Mouse (Mus musculus): Measurements from ENCODE around the gene Eif3l. TPM values are rescaled to one million over a fixed set of nuclear protein-coding genes. Genes with fewer than 3 reads are reported as not detected.

Eif3l gene
- polyA plus RNA-seq, 2 experiments, result 104 to 130 TPM

- peak overlapping the region; percentile 62 for H3K4me2 ChIP-seq (ENCODE audit: low read depth)
- no peaks in the 10 kb centered on the region for H3K27me3 ChIP-seq (ENCODE audit: control insufficient read depth, insufficient read depth, low read length)
- peak overlapping the region; percentile 93 for H3K27ac ChIP-seq
- TF ChIP-seq CTCF (IDR thresholded peaks at IDR 0.05; ENCODE audit: low read depth) (no peak), EP300 (IDR thresholded peaks at IDR 0.05; ENCODE audit: low read depth) (peak; percentile 85)
- ATAC-seq (ENCODE audit: insufficient read depth), result peak; percentile 15
- DNase-seq (ENCODE audit: low read depth in 3 of 3, low spot score in 3 of 3), result peak; percentile 66 to 73 (median 69)
- H3K4me3 ChIP-seq (ENCODE audit: insufficient read depth in 1 of 2, low read depth in 2 of 2, low read length in 2 of 2), result peak overlapping the region in 1 of 2 experiments; percentile 10; a peak in 2 of 4 replicates
- peaks cover 42 to 45% of the 10 kb centered on the region in 2 experiments for H3K4me1 ChIP-seq (replicated peaks; ENCODE audit: control insufficient read depth in 2 of 2, insufficient read depth in 2 of 2, low read length in 1 of 2)
- no peaks in the 10 kb centered on the region for H3K36me3 ChIP-seq (replicated peaks; ENCODE audit: control insufficient read depth, insufficient read depth, low read depth)
- peak overlapping the region; percentile 32; the same call in 1 of the 2 replicates for H3K9ac ChIP-seq (replicated peaks)
- H3K9me3 ChIP-seq (ENCODE audit: control insufficient read depth, low read length), result no peaks in the 10 kb centered on the region
- WGBS (ENCODE audit: insufficient replicate concordance), result 23% methylated on average over 3 of the region's 3 CpGs
Measured at GRCm38 (mm10) chr15:79067631-79068030, 7.3 kb upstream of the Eif3l start.

- ATAC-seq (ENCODE audit: insufficient read depth) (peak; percentile 71), DNase-seq (ENCODE audit: low read depth in 3 of 3, low spot score in 3 of 3) (peak in 1 of 3 experiments; percentile 61)
- H3K27ac ChIP-seq, result peak overlapping the region; percentile 93
- peak overlapping the region; percentile 62 for H3K4me2 ChIP-seq (ENCODE audit: low read depth)
- WGBS (ENCODE audit: insufficient replicate concordance), result 44% methylated on average over 3 of the region's 3 CpGs
- H3K4me3 ChIP-seq (ENCODE audit: insufficient read depth in 1 of 2, low read depth in 2 of 2, low read length in 2 of 2), result no peak overlapping the region
- H3K4me1 ChIP-seq (replicated peaks; ENCODE audit: control insufficient read depth in 2 of 2, insufficient read depth in 2 of 2, low read length in 1 of 2), result peaks cover 41 to 43% of the 10 kb centered on the region in 2 experiments
- H3K27me3 ChIP-seq (ENCODE audit: control insufficient read depth, insufficient read depth, low read length), result no peaks in the 10 kb centered on the region
- no peaks in the 10 kb centered on the region for H3K36me3 ChIP-seq (replicated peaks; ENCODE audit: control insufficient read depth, insufficient read depth, low read depth)
- peak overlapping the region; percentile 32 for H3K9ac ChIP-seq (replicated peaks)
- no peaks in the 10 kb centered on the region for H3K9me3 ChIP-seq (ENCODE audit: control insufficient read depth, low read length)
- TF ChIP-seq EP300 (IDR thresholded peaks at IDR 0.05; ENCODE audit: low read depth) (peak; percentile 40; the same call in 1 of the 2 replicates), CTCF (IDR thresholded peaks at IDR 0.05; ENCODE audit: low read depth) (no peak)
Measured at GRCm38 (mm10) chr15:79068416-79068815, 6.6 kb upstream of the Eif3l start.

GRCm38 (mm10) chr15:79071117-79072039 is 3.6 kb upstream of the Eif3l start:
- Histone ChIP-seq H3K4me2 (ENCODE audit: low read depth) (no peak overlapping the region), H3K9me3 (ENCODE audit: control insufficient read depth, low read length) (no peaks in the 10 kb centered on the region), H3K27me3 (ENCODE audit: control insufficient read depth, insufficient read depth, low read length) (no peaks in the 10 kb centered on the region), H3K4me1 (replicated peaks; ENCODE audit: control insufficient read depth in 2 of 2, insufficient read depth in 2 of 2, low read length in 1 of 2) (peaks cover 33 to 36% of the 10 kb centered on the region in 2 experiments), H3K27ac (no peak overlapping the region), H3K9ac (replicated peaks) (no peak overlapping the region), H3K36me3 (replicated peaks; ENCODE audit: control insufficient read depth, insufficient read depth, low read depth) (peaks cover under 1% of the 10 kb centered on the region; the same call in 1 of the 2 replicates), H3K4me3 (ENCODE audit: insufficient read depth in 1 of 2, low read depth in 2 of 2, low read length in 2 of 2) (no peak overlapping the region)
- ATAC-seq (ENCODE audit: insufficient read depth), result no peak
- DNase-seq (ENCODE audit: low read depth in 3 of 3, low spot score in 3 of 3), result peak in 1 of 3 experiments; percentile 19
- no peak for TF ChIP-seq EP300 (IDR thresholded peaks at IDR 0.05; ENCODE audit: low read depth)
- peak; percentile 88 for TF ChIP-seq CTCF (IDR thresholded peaks at IDR 0.05; ENCODE audit: low read depth)
- 60% methylated on average over 5 of the region's 5 CpGs for WGBS (ENCODE audit: insufficient replicate concordance)

GRCm38 (mm10) chr15:79073752-79074151 is 1.2 kb upstream of the Eif3l start:
- no peak for TF ChIP-seq EP300 (IDR thresholded peaks at IDR 0.05; ENCODE audit: low read depth)
- no peak for TF ChIP-seq CTCF (IDR thresholded peaks at IDR 0.05; ENCODE audit: low read depth)
- no peak overlapping the region for H3K4me3 ChIP-seq (ENCODE audit: insufficient read depth in 1 of 2, low read depth in 2 of 2, low read length in 2 of 2)
- no peak for ATAC-seq (ENCODE audit: insufficient read depth)
- DNase-seq (ENCODE audit: low read depth in 3 of 3, low spot score in 3 of 3), result no peak
- no peaks in the 10 kb centered on the region for H3K9me3 ChIP-seq (ENCODE audit: control insufficient read depth, low read length)
- peaks cover 10 to 17% of the 10 kb centered on the region in 2 experiments for H3K4me1 ChIP-seq (replicated peaks; ENCODE audit: control insufficient read depth in 2 of 2, insufficient read depth in 2 of 2, low read length in 1 of 2)
- no peak overlapping the region for H3K9ac ChIP-seq (replicated peaks)
- H3K27ac ChIP-seq, result no peak overlapping the region
- peaks cover 23% of the 10 kb centered on the region for H3K36me3 ChIP-seq (replicated peaks; ENCODE audit: control insufficient read depth, insufficient read depth, low read depth)
- no peak overlapping the region for H3K4me2 ChIP-seq (ENCODE audit: low read depth)
- H3K27me3 ChIP-seq (ENCODE audit: control insufficient read depth, insufficient read depth, low read length), result no peaks in the 10 kb centered on the region

GRCm38 (mm10) chr15:79074446-79074845 is 533 bp upstream of the Eif3l start:
- H3K4me1 ChIP-seq (replicated peaks; ENCODE audit: control insufficient read depth in 2 of 2, insufficient read depth in 2 of 2, low read length in 1 of 2), result peaks cover 8 to 15% of the 10 kb centered on the region in 2 experiments
- H3K9ac ChIP-seq (replicated peaks), result peak overlapping the region; percentile 73
- peak overlapping the region; percentile 71 to 85 for H3K4me3 ChIP-seq (ENCODE audit: insufficient read depth in 1 of 2, low read depth in 2 of 2, low read length in 2 of 2)
- no peak for DNase-seq (ENCODE audit: low read depth in 3 of 3, low spot score in 3 of 3)
- peak overlapping the region; percentile 67 for H3K27ac ChIP-seq
- no peaks in the 10 kb centered on the region for H3K9me3 ChIP-seq (ENCODE audit: control insufficient read depth, low read length)
- no peak for ATAC-seq (ENCODE audit: insufficient read depth)
- 29% methylated on average over 10 of the region's 10 CpGs for WGBS (ENCODE audit: insufficient replicate concordance)
- no peaks in the 10 kb centered on the region for H3K27me3 ChIP-seq (ENCODE audit: control insufficient read depth, insufficient read depth, low read length)
- peaks cover 30% of the 10 kb centered on the region for H3K36me3 ChIP-seq (replicated peaks; ENCODE audit: control insufficient read depth, insufficient read depth, low read depth)
- TF ChIP-seq EP300 (IDR thresholded peaks at IDR 0.05; ENCODE audit: low read depth) (no peak), CTCF (IDR thresholded peaks at IDR 0.05; ENCODE audit: low read depth) (no peak)
- peak overlapping the region; percentile 97 for H3K4me2 ChIP-seq (ENCODE audit: low read depth)

Measured in liver, embryonic 14.5 days (tissue).